Mouse (Mus musculus) kidney, adult 2 months (tissue): ENCODE results near the gene Wfikkn1.

Experiments used
- CTCF ChIP-seq: fragments of 200-500 bp; conservative IDR thresholded peaks from 2 replicates; pipeline ENCODE4 v1.5.1; 2011; ENCODE audit warnings: low read depth, mild to moderate bottlenecking, control low read depth, low read length, moderate library complexity, mixed read lengths; ENCODE audit not compliant: insufficient read depth, insufficient read length
- POLR2A ChIP-seq: fragments of 200-500 bp; IDR thresholded peaks from one replicate; pipeline ENCODE4 v1.6.1; 2011; ENCODE audit warnings: low read depth, low read length, control low read depth

DNA sequence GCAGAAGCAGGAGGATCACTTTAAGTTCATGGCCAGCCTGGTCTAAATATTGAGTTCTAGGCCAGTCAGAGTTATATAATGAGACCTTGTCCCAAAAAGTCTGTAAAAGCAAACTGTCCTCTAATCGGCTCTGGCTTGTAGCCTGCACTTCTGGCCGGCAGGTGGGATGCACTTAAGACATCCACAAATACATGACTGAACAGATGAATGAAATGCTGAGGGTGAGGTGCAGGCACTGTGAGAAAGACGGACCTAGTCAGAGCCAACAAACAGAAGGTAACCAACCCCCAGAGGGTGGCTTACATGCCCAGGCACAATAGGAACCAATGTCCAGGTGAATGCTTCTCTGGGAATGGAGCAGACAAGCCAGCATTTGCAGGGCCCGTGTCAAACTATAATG is 33.6 kb upstream of the Wfikkn1 start:
- TF ChIP-seq CTCF (no peak), POLR2A (no peak)
